Mouse (Mus musculus) heart, embryonic 13.5 days (tissue): ENCODE results near the gene Cul1. TPM values are rescaled to one million over a fixed set of nuclear protein-coding genes. Genes with fewer than 3 reads are reported as not detected.

Experiments used
- ATAC-seq: fragments of 200-750 bp; cut with Nextera tagmentation; 2 replicates; pipeline ENCODE4 v1.8.0; 2017; ENCODE audit warnings: moderate TSS enrichment; ENCODE audit not compliant: insufficient number of reproducible peaks, low FRiP score, low TSS enrichment; ENCODE audit errors: extremely low read depth
- H3K27ac ChIP-seq: fragments of 300-500 bp; sonication (generic); replicated peaks from 2 replicates; pipeline ENCODE4 v1.5.1; 2015; ENCODE audit warnings: moderate library complexity, mild to moderate bottlenecking, inconsistent platforms
- H3K27me3 ChIP-seq: fragments of 300-500 bp; sonication (generic); replicated peaks from 2 replicates; pipeline ENCODE4 v1.6.1; 2015; ENCODE audit warnings: mild to moderate bottlenecking, inconsistent platforms
- H3K36me3 ChIP-seq: fragments of 300-500 bp; sonication (generic); 2 replicates; pipeline ENCODE4 v1.6.1; 2015; ENCODE audit warnings: mild to moderate bottlenecking, inconsistent platforms
- H3K4me1 ChIP-seq: fragments of 300-500 bp; sonication (generic); 2 replicates; pipeline ENCODE4 v1.6.1; 2015; ENCODE audit warnings: inconsistent platforms
- H3K4me2 ChIP-seq: fragments of 300-500 bp; sonication (generic); 2 replicates; pipeline ENCODE4 v1.6.1; 2015; ENCODE audit warnings: inconsistent platforms, mild to moderate bottlenecking, moderate library complexity
- H3K4me3 ChIP-seq: fragments of 300-500 bp; sonication (generic); 2 replicates; pipeline ENCODE4 v1.5.1; 2015; ENCODE audit warnings: moderate library complexity, mild to moderate bottlenecking, inconsistent platforms
- H3K9ac ChIP-seq: fragments of 300-500 bp; sonication (generic); 2 replicates; pipeline ENCODE4 v1.6.1; 2015; ENCODE audit warnings: inconsistent platforms, mild to moderate bottlenecking, moderate library complexity
- H3K9me3 ChIP-seq: fragments of 300-500 bp; sonication (generic); 2 replicates; pipeline ENCODE4 v1.6.1; 2016; ENCODE audit warnings: inconsistent platforms
- WGBS: fragments of 180-500 bp; shearing (Covaris S2); methylation state at CpG from one replicate; pipeline ENCODE4 v1.1.7; 2015; ENCODE audit warnings: mixed read lengths; 5-methylcytosine and 5-hydroxymethylcytosine counted together
- polyA plus RNA-seq: library from polyadenylated mRNA; unstranded; fragments of >200 nt; fragmentation: Nextera tagmentation; extraction: Ambion mirVana; gene quantifications from 2 replicates; pipeline ENCODE4 v1.2.1, GENCODE M21; 2015

Cul1 gene
- polyA plus RNA-seq, 1 experiment from 2014 or later = 92.0 TPM

GRCm38 (mm10) chr6:47447658-47448057, 5.5 kb upstream of the Cul1 start:
- H3K4me3 ChIP-seq = no peak overlapping the region
- H3K4me1 ChIP-seq = peaks cover under 1% of the 10 kb centered on the region; the same call in 1 of the 2 replicates
- WGBS = 76% methylated on average over 1 of the region's 1 CpGs
- no peak overlapping the region for H3K9ac ChIP-seq
- H3K27ac ChIP-seq = no peak overlapping the region
- no peaks in the 10 kb centered on the region for H3K27me3 ChIP-seq
- ATAC-seq = no peak
- no peak overlapping the region for H3K4me2 ChIP-seq
- H3K36me3 ChIP-seq = no peaks in the 10 kb centered on the region
- no peaks in the 10 kb centered on the region for H3K9me3 ChIP-seq

GRCm38 (mm10) chr6:47453522-47454130, 428 bp downstream of the Cul1 start:
- under 1% methylated on average over 42 of the region's 42 CpGs for WGBS
- H3K4me2 ChIP-seq = peak overlapping the region; percentile 81
- peak overlapping the region; percentile 99 for H3K9ac ChIP-seq
- H3K27ac ChIP-seq = peak overlapping the region; percentile 97
- H3K27me3 ChIP-seq = no peaks in the 10 kb centered on the region
- peak overlapping the region; percentile 99 for H3K4me3 ChIP-seq
- no peaks in the 10 kb centered on the region for H3K9me3 ChIP-seq
- no peaks in the 10 kb centered on the region for H3K36me3 ChIP-seq
- ATAC-seq = peak; percentile 33; the same call in 1 of the 2 replicates
- H3K4me1 ChIP-seq = peaks cover 30% of the 10 kb centered on the region

GRCm38 (mm10) chr6:47454131-47454574, 955 bp downstream of the Cul1 start:
- Histone ChIP-seq H3K4me1 (peaks cover 30% of the 10 kb centered on the region), H3K9ac (peak overlapping the region; percentile 99), H3K36me3 (no peaks in the 10 kb centered on the region), H3K27ac (peak overlapping the region; percentile 97), H3K4me3 (peak overlapping the region; percentile 99), H3K9me3 (no peaks in the 10 kb centered on the region), H3K27me3 (no peaks in the 10 kb centered on the region), H3K4me2 (peak overlapping the region; percentile 81)
- peak; percentile 83 for ATAC-seq
- WGBS = 1% methylated on average over 59 of the region's 72 CpGs

GRCm38 (mm10) chr6:47454575-47455571, 1.7 kb downstream of the Cul1 start:
- Histone ChIP-seq H3K36me3 (no peaks in the 10 kb centered on the region), H3K4me3 (peak overlapping the region; percentile 99), H3K9me3 (no peaks in the 10 kb centered on the region), H3K4me1 (peaks cover 30% of the 10 kb centered on the region), H3K27ac (peak overlapping the region; percentile 97), H3K27me3 (no peaks in the 10 kb centered on the region), H3K9ac (peak overlapping the region; percentile 99), H3K4me2 (peak overlapping the region; percentile 81)
- under 1% methylated on average over 77 of the region's 79 CpGs for WGBS
- ATAC-seq = peak; percentile 69

DNA sequence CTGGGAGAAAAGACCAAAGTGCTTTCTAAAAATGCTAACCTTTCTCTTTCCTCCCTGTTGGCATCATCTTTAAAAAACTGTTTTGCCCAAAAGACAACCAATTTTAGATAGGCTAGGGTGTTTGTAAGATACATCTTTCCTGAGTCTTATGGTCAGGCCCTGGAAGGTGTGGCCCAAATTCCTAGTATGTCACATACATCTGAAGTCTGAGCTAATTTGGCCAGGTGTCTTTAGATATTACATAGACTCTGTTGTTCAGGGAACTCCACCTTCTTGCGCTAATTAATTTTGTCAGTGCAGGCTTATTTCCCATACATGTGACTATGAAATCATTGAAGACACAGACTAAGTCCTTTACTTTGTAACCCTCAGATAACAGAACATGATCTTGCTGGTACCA, 2.6 kb downstream of the Cul1 start:
- Histone ChIP-seq H3K4me1 (peaks cover 30% of the 10 kb centered on the region), H3K27ac (no peak overlapping the region), H3K4me2 (peak overlapping the region; percentile 81), H3K4me3 (peak overlapping the region; percentile 99), H3K27me3 (no peaks in the 10 kb centered on the region), H3K36me3 (no peaks in the 10 kb centered on the region), H3K9me3 (no peaks in the 10 kb centered on the region), H3K9ac (peak overlapping the region; percentile 99)
- 94% methylated on average over 1 of the region's 1 CpGs for WGBS
- ATAC-seq = no peak

DNA sequence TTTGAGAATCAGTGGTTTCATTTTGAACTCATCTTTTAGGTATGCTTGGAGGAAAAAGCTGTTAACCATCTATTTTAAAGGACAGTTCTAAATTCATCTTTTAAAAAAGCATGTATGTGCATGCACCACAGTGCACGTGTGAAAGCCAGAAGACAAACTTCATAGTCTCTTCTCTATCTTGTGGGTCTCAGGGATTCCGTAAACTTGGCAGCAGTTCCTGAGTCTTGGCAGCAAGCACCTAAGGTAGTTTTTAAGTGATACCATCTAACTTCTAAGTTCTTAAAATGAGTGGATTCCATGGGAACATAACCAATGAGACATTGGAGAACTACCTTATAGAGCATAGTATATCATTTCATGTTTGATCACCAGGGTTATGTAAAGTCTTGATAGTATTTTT, 3.7 kb downstream of the Cul1 start:
- Histone ChIP-seq H3K4me1 (peaks cover 34% of the 10 kb centered on the region), H3K9ac (no peak overlapping the region), H3K4me3 (no peak overlapping the region), H3K36me3 (no peaks in the 10 kb centered on the region), H3K9me3 (no peaks in the 10 kb centered on the region), H3K4me2 (no peak overlapping the region), H3K27me3 (no peaks in the 10 kb centered on the region), H3K27ac (no peak overlapping the region)
- WGBS = 61% methylated on average over 2 of the region's 2 CpGs
- ATAC-seq = no peak

DNA sequence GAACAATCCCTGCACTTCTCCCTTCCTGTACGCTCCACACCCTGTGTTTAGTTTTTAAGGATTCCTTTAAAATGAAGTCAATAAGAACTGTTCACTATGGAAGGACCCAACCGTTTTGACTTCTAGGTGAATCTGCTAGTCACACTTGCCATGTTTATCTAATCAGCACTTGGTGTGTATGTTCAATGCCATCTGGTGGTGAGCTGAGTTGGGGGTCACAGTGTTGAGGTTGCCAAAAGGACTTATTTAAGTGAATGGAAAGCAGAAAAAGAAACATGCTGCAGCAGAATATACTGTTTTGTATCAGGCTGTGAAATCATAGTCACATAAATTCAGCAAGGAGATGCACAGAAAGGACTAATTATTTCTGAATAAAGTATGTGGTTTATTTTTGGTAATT, 12.2 kb downstream of the Cul1 start:
- Histone ChIP-seq H3K27me3 (no peaks in the 10 kb centered on the region), H3K9ac (no peak overlapping the region), H3K27ac (no peak overlapping the region), H3K4me1 (peaks cover 31% of the 10 kb centered on the region), H3K4me3 (no peak overlapping the region), H3K9me3 (0 out of 2 replicates have a peak, but pooled peaks cover 6% of the 10 kb centered on the region), H3K36me3 (peaks cover 6% of the 10 kb centered on the region), H3K4me2 (no peak overlapping the region)
- 35% methylated on average over 2 of the region's 2 CpGs for WGBS
- ATAC-seq = no peak

DNA sequence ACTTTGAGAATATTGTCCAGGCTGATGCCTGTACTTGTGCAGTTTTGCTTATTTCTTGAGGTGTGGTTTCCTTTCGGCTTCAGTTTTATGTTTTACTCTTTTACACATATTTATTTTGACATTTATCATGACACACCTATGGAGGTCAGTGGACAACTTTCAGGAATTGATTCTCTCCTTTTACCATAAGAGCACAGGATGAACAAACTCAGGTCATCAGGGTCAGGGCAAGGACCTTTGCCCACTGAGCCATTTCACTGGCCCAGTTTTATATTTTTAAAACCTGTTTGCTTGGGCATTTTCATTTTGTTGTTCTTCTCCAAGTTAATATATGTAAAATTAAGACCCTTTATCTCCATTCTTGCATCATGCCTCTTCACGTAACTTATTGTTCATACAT, 13.3 kb downstream of the Cul1 start:
- H3K9me3 ChIP-seq = 0 out of 2 replicates have a peak, but pooled peaks cover 6% of the 10 kb centered on the region
- H3K4me2 ChIP-seq = no peak overlapping the region
- H3K36me3 ChIP-seq = peaks cover 6% of the 10 kb centered on the region
- peaks cover 30% of the 10 kb centered on the region for H3K4me1 ChIP-seq
- H3K27me3 ChIP-seq = no peaks in the 10 kb centered on the region
- no peak overlapping the region for H3K9ac ChIP-seq
- no peak overlapping the region for H3K27ac ChIP-seq
- no peak overlapping the region for H3K4me3 ChIP-seq
- 93% methylated on average over 2 of the region's 2 CpGs for WGBS
- ATAC-seq = no peak

- H3K27me3 ChIP-seq = no peaks in the 10 kb centered on the region
- no peak overlapping the region for H3K9ac ChIP-seq
- peaks cover 34% of the 10 kb centered on the region for H3K4me1 ChIP-seq
- no peak overlapping the region for H3K4me3 ChIP-seq
- ATAC-seq = no peak
- no peak overlapping the region for H3K4me2 ChIP-seq
- peaks cover 6% of the 10 kb centered on the region for H3K36me3 ChIP-seq
- H3K27ac ChIP-seq = no peak overlapping the region
- 0 out of 2 replicates have a peak, but pooled peaks cover 6% of the 10 kb centered on the region for H3K9me3 ChIP-seq
Measured at GRCm38 (mm10) chr6:47467058-47467457, 13.9 kb downstream of the Cul1 start.

GRCm38 (mm10) chr6:47469760-47470159, 16.6 kb downstream of the Cul1 start:
- Histone ChIP-seq H3K27me3 (no peaks in the 10 kb centered on the region), H3K27ac (no peak overlapping the region), H3K9me3 (0 out of 2 replicates have a peak, but pooled peaks cover 8% of the 10 kb centered on the region), H3K4me1 (peaks cover 20% of the 10 kb centered on the region), H3K36me3 (peaks cover 8% of the 10 kb centered on the region), H3K9ac (no peak overlapping the region), H3K4me3 (no peak overlapping the region), H3K4me2 (no peak overlapping the region)
- no peak for ATAC-seq

DNA sequence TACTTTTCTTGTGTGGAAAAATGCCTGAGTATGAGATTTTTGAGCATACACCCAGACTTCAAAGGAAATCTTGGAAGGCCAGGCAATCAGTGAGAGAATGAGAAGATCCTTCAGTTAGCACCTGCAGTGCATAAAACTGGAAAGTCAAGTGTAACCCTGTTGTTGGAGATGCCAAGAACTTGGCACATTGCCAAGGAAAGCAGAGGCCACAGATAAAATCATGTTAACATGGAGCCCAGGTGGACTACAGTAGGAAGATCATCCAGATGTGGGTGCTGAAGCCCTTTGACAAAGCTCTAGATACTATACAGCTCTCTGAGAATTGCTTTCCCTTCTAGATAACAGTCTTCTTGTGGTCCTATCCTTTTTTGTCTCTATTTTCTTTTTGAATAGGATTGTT, 19.2 kb downstream of the Cul1 start:
- Histone ChIP-seq H3K27ac (no peak overlapping the region), H3K9ac (no peak overlapping the region), H3K4me2 (no peak overlapping the region), H3K9me3 (0 out of 2 replicates have a peak, but pooled peaks cover 8% of the 10 kb centered on the region), H3K27me3 (no peaks in the 10 kb centered on the region), H3K4me1 (peaks cover 13% of the 10 kb centered on the region), H3K36me3 (peaks cover 9% of the 10 kb centered on the region), H3K4me3 (no peak overlapping the region)
- ATAC-seq = no peak
